8 mouse cellular contexts compared by ENCODE assay signal in genomic region chr3:127552434-127552972, GRCm38 (mm10). TPM values are rescaled to one million over a fixed set of nuclear protein-coding genes. Genes with fewer than 3 reads are reported as not detected.
DNase-seq lines count a peak whose midpoint lies in the region; ATAC-seq and TF ChIP-seq lines count a peak whose summit lies in the region.

No protein-coding gene starts in this region.

- 8% methylated on average over 10 of the region's 13 CpGs for WGBS in heart, embryonic 12.5 days
- 2% methylated on average over 13 of the region's 13 CpGs for WGBS in bone marrow, adult 2 months
- WGBS in hindbrain, embryonic 12.5 days = 9% methylated on average over 12 of the region's 13 CpGs
- 7% methylated on average over 11 of the region's 13 CpGs for WGBS in liver, embryonic 16.5 days (ENCODE audit: insufficient replicate concordance)

- no peak for TF ChIP-seq CTCF in bone marrow, adult 2 months (IDR thresholded peaks at IDR 0.05; ENCODE audit: control insufficient read depth, insufficient read depth, low read length)

- H3K9me3 ChIP-seq in heart, embryonic 12.5 days (replicated peaks) = no peaks in the 10 kb centered on the region
- H3K9me3 ChIP-seq in hindbrain, embryonic 12.5 days (replicated peaks) = no peaks in the 10 kb centered on the region
- H3K9me3 ChIP-seq in liver, embryonic 16.5 days (replicated peaks; ENCODE audit: control insufficient read depth, low read length) = no peaks in the 10 kb centered on the region

- no peak for ATAC-seq in heart, embryonic 12.5 days (ENCODE audit: insufficient number of reproducible peaks, low FRiP score)
- ATAC-seq in hindbrain, embryonic 12.5 days (ENCODE audit: low FRiP score) = no peak
- ATAC-seq in liver, embryonic 16.5 days (ENCODE audit: low read depth) = no peak

- H3K4me1 ChIP-seq in heart, embryonic 12.5 days (replicated peaks) = peaks cover 12% of the 10 kb centered on the region
- no peaks in the 10 kb centered on the region; the same call in none of the 2 replicates for H3K4me1 ChIP-seq in bone marrow, adult 2 months (ENCODE audit: control insufficient read depth, insufficient read depth, low read length)
- peaks cover 9% of the 10 kb centered on the region for H3K4me1 ChIP-seq in hindbrain, embryonic 12.5 days
- peaks cover 11% of the 10 kb centered on the region for H3K4me1 ChIP-seq in liver, embryonic 16.5 days (ENCODE audit: control insufficient read depth, low read depth, low read length)

- H3K27ac ChIP-seq in heart, embryonic 12.5 days (ENCODE audit: poor library complexity, severe bottlenecking) = peak overlapping the region; percentile 97
- H3K27ac ChIP-seq in bone marrow, adult 2 months (ENCODE audit: control insufficient read depth, insufficient read depth, low read depth, low read length, poor library complexity) = no peak overlapping the region; the same call in 1 of the 2 replicates
- peak overlapping the region; percentile 92 for H3K27ac ChIP-seq in hindbrain, embryonic 12.5 days
- H3K27ac ChIP-seq in liver, embryonic 16.5 days (ENCODE audit: low read length) = peak overlapping the region; percentile 94

- no peak for DNase-seq in heart, adult 9 months (ENCODE audit: low spot score in 2 of 2)
- DNase-seq in thymus, postnatal 25 days = peak; percentile 15
- DNase-seq in cerebellum, adult 9-10 months = no peak
- no peak for DNase-seq in spleen, postnatal 36 days (ENCODE audit: low spot score in 2 of 2)

- TF ChIP-seq POLR2A in bone marrow, adult 2 months (IDR thresholded peaks at IDR 0.05; ENCODE audit: borderline replicate concordance, control insufficient read depth, low read depth, low read length) = no peak

- H3K4me2 ChIP-seq in heart, embryonic 12.5 days = peak overlapping the region; percentile 76
- H3K4me2 ChIP-seq in hindbrain, embryonic 12.5 days (replicated peaks) = peak overlapping the region; percentile 52
- H3K4me2 ChIP-seq in liver, embryonic 16.5 days (ENCODE audit: low read depth, low read length) = peak overlapping the region; percentile 76

- H3K36me3 ChIP-seq in heart, embryonic 12.5 days = peaks cover 15% of the 10 kb centered on the region
- peaks cover 9% of the 10 kb centered on the region; the same call in 1 of the 2 replicates for H3K36me3 ChIP-seq in hindbrain, embryonic 12.5 days
- H3K36me3 ChIP-seq in liver, embryonic 16.5 days (ENCODE audit: control insufficient read depth, insufficient read depth) = peaks cover 6% of the 10 kb centered on the region

- H3K9ac ChIP-seq in heart, embryonic 12.5 days = peak overlapping the region; percentile 91
- H3K9ac ChIP-seq in hindbrain, embryonic 12.5 days = peak overlapping the region; percentile 77
- peak overlapping the region; percentile 83 for H3K9ac ChIP-seq in liver, embryonic 16.5 days (ENCODE audit: low read depth, low read length)

- H3K4me3 ChIP-seq in heart, embryonic 12.5 days = peak overlapping the region; percentile 68
- H3K4me3 ChIP-seq in bone marrow, adult 2 months (replicated peaks; ENCODE audit: control insufficient read depth, low read depth, low read length) = peak overlapping the region; percentile 37
- H3K4me3 ChIP-seq in hindbrain, embryonic 12.5 days = peak overlapping the region; percentile 71
- peak overlapping the region; percentile 82 for H3K4me3 ChIP-seq in liver, embryonic 16.5 days (ENCODE audit: low read depth, low read length)

- no peaks in the 10 kb centered on the region for H3K27me3 ChIP-seq in heart, embryonic 12.5 days (replicated peaks)
- no peaks in the 10 kb centered on the region for H3K27me3 ChIP-seq in hindbrain, embryonic 12.5 days
- H3K27me3 ChIP-seq in liver, embryonic 16.5 days (ENCODE audit: control insufficient read depth, insufficient read depth, low read depth, low read length) = no peaks in the 10 kb centered on the region

RNA-seq across cellular contexts. Expression of gene Larp7, which starts 0.6 kb away (rescaled TPM):
- 61.2 and 62.6 TPM in 2 replicates for polyA plus RNA-seq in heart, embryonic 12.5 days (2016; fragmentation: Nextera tagmentation; extraction: Ambion mirVana)
- 26.3 and 30.0 TPM in 2 replicates for polyA plus RNA-seq in bone marrow, adult 2 months (2011; ENCODE audit: insufficient read depth, insufficient read length, low replicate concordance, missing spikeins)
- 49.8 and 55.6 TPM in 2 replicates for polyA plus RNA-seq in hindbrain, embryonic 12.5 days (2016; fragmentation: Nextera tagmentation; extraction: Ambion mirVana)
- 21.1 and 21.4 TPM in 2 replicates for polyA plus RNA-seq in liver, embryonic 16.5 days (2015; fragmentation: Nextera tagmentation; extraction: Ambion mirVana)

RNA-seq across cellular contexts. Expression of gene Zgrf1, which starts 0.8 kb away (rescaled TPM):
- 9.9 and 10.0 TPM in 2 replicates for polyA plus RNA-seq in heart, embryonic 12.5 days (2016; fragmentation: Nextera tagmentation; extraction: Ambion mirVana)
- 9.8 and 10.1 TPM in 2 replicates for polyA plus RNA-seq in bone marrow, adult 2 months (2011; ENCODE audit: insufficient read depth, insufficient read length, low replicate concordance, missing spikeins)
- polyA plus RNA-seq in hindbrain, embryonic 12.5 days (2016; fragmentation: Nextera tagmentation; extraction: Ambion mirVana) = 9.7 and 10.8 TPM in 2 replicates
- polyA plus RNA-seq in liver, embryonic 16.5 days (2015; fragmentation: Nextera tagmentation; extraction: Ambion mirVana) = 4.2 and 4.4 TPM in 2 replicates

RNA-seq across cellular contexts. Expression of gene Ank2, which starts 53.4 kb away (rescaled TPM):
- 42.5 and 45.7 TPM in 2 replicates for polyA plus RNA-seq in heart, embryonic 12.5 days (2016; fragmentation: Nextera tagmentation; extraction: Ambion mirVana)
- polyA plus RNA-seq in bone marrow, adult 2 months (2011; ENCODE audit: insufficient read depth, insufficient read length, low replicate concordance, missing spikeins) = 1.1 and 5.5 TPM in 2 replicates
- polyA plus RNA-seq in hindbrain, embryonic 12.5 days (2016; fragmentation: Nextera tagmentation; extraction: Ambion mirVana) = 131 and 138 TPM in 2 replicates
- polyA plus RNA-seq in liver, embryonic 16.5 days (2015; fragmentation: Nextera tagmentation; extraction: Ambion mirVana) = 8.6 and 10.4 TPM in 2 replicates
